Mouse (Mus musculus) neural tube, embryonic 13.5 days (tissue): ENCODE data around the gene Hoxd11. TPM values are rescaled to one million over a fixed set of nuclear protein-coding genes. Genes with fewer than 3 reads are reported as not detected.

Experiments
- ATAC-seq: fragments of 200-750 bp; cut with Nextera tagmentation; 2 replicates; pipeline ENCODE4 v1.8.0; 2017; ENCODE audit warnings: low read depth, mild to moderate bottlenecking, moderate TSS enrichment, moderate library complexity
- H3K27ac ChIP-seq: fragments of 300-500 bp; sonication (generic); replicated peaks from 2 replicates; pipeline ENCODE4 v1.5.1; 2015; ENCODE audit warnings: moderate library complexity, mild to moderate bottlenecking, inconsistent platforms
- H3K27me3 ChIP-seq: fragments of 300-500 bp; sonication (generic); 2 replicates; pipeline ENCODE4 v1.6.1; 2015; ENCODE audit warnings: mild to moderate bottlenecking, inconsistent platforms
- H3K36me3 ChIP-seq: fragments of 300-500 bp; sonication (generic); 2 replicates; pipeline ENCODE4 v1.6.1; 2015; ENCODE audit warnings: mild to moderate bottlenecking, inconsistent platforms
- H3K4me1 ChIP-seq: fragments of 300-500 bp; sonication (generic); replicated peaks from 2 replicates; pipeline ENCODE4 v1.6.1; 2015; ENCODE audit warnings: inconsistent platforms
- H3K4me2 ChIP-seq: fragments of 300-500 bp; sonication (generic); 2 replicates; pipeline ENCODE4 v1.6.1; 2015; ENCODE audit warnings: inconsistent platforms, mild to moderate bottlenecking, moderate library complexity
- H3K4me3 ChIP-seq: fragments of 300-500 bp; sonication (generic); 2 replicates; pipeline ENCODE4 v1.5.1; 2015; ENCODE audit warnings: mild to moderate bottlenecking, inconsistent platforms
- H3K9ac ChIP-seq: fragments of 300-500 bp; sonication (generic); 2 replicates; pipeline ENCODE4 v1.6.1; 2015; ENCODE audit warnings: moderate library complexity, mild to moderate bottlenecking, inconsistent platforms
- H3K9me3 ChIP-seq: fragments of 300-500 bp; sonication (generic); 2 replicates; pipeline ENCODE4 v1.6.1; 2016; ENCODE audit warnings: inconsistent platforms
- WGBS: fragments of 180-500 bp; shearing (Covaris S2); methylation state at CpG from one replicate; pipeline ENCODE4 v1.1.7; 2015; 5-methylcytosine and 5-hydroxymethylcytosine counted together
- polyA plus RNA-seq: library from polyadenylated mRNA; unstranded; fragments of >200 nt; fragmentation: Nextera tagmentation; extraction: Ambion mirVana; gene quantifications from 2 replicates; pipeline ENCODE4 v1.2.1, GENCODE M21; 2015

Hoxd11 gene
- polyA plus RNA-seq, 1 experiment from 2014 or later, result 4.0 TPM

DNA sequence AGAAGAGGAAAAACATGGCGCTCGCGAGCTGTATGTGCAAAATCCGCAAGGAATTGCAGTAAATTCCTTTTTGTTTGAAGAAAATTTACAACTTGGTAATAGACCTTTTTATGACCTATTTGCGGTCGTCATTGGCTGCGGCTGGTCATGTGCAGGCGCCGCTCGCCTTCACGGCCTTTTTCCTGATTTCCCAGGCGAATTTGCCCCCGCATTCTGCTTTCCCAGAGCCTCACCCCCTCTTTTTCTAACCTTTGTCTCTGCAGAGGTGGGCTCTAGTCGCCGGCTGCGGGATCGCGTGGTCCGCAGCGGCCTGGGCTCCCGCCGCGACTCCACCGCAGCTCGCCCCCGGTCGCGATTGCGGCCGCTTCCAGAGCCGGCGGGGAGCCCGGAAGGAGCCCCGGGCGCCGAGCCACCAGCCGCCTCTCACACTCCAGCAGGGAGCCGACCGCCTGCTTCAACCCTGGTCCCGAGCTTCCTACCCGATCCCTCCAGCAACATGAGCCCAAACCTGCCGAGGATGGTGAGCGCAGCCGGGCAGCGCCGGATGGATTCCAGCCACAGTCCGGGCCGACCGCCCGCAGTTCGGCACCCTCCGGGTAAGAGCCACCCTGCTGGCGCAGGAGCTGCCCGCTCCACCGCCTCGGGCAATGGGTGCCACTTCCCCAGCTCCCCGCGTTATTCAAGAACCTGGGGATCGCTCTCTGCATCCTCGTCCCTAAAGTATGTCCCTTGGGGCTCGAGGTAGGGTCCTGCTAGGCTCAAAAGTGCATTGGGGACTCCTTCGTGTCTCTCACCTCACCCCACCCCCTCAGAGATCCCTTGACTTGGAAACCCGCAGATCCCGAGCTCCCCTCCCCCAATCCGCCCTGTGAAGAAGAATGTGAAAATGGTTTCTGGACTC lies 32.6 kb downstream of the Hoxd11 start, which contains the start of the genes Hoxd3 and Hoxd4:
Hoxd3 (plus strand) TSS at position 207 of the 901 bp plus-strand sequence.
Hoxd4 (plus strand) TSS at position 209 of the 901 bp plus-strand sequence.
- peaks cover 62% of the 10 kb centered on the region for H3K4me1 ChIP-seq
- no peaks in the 10 kb centered on the region for H3K27me3 ChIP-seq
- H3K4me2 ChIP-seq, result peak within 1 kb of the TSS; percentile 69
- H3K9me3 ChIP-seq, result no peaks in the 10 kb centered on the region
- peak; percentile 71 for ATAC-seq
- under 1% methylated on average over 65 of the region's 65 CpGs for WGBS
- H3K4me3 ChIP-seq, result peak within 1 kb of the TSS; percentile 99
- no peaks in the 10 kb centered on the region for H3K36me3 ChIP-seq
- H3K9ac ChIP-seq, result peak within 1 kb of the TSS; percentile 100
- H3K27ac ChIP-seq, result peak within 1 kb of the TSS; percentile 100

DNA sequence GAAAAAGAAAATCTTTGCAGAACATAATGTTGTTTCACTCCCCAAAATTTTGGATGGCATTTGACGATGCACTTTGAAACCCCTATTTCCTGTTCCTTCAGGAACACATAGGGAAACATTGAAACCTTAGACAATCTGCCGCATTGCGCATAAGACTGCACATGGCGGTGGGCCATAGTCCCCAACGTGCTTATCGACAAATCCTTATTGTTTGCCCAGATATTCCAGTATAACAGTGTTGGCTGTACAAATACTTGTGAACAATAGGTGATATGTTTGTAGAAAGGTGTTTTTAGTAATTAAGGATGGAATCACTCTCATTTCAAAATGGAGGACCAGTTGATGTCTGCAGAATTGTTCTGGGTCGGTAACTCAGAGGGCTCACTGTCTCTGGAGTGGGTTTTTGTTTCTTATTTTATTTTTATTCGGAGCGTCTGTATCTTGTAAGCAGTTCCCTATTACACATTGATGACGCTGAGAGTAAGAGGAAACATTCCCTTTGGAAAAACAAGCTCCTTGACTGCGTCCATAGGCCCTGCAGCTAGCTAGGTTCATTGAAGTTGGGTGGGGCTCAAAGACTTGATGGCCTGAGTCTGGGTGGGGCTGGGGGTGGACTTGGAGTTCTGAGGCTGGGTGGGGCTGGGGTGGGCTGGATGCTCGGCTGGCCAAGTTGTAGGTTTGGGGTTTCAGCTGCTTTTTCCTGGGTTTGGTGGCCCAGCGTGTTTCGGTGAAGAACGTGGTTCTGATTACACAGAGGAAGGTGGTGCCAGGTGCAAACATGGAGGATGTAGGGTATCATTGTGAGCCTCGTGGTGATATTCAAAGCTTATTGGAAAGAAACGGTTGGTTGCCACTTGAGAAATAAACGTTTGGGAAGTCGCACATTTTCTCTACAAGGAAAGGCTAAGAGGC lies 34.1 kb downstream of the Hoxd11 start:
- Histone ChIP-seq H3K27me3 (no peaks in the 10 kb centered on the region), H3K36me3 (no peaks in the 10 kb centered on the region), H3K27ac (peak overlapping the region; percentile 100), H3K9ac (peak overlapping the region; percentile 100), H3K9me3 (no peaks in the 10 kb centered on the region), H3K4me3 (peak overlapping the region; percentile 99), H3K4me1 (peaks cover 64% of the 10 kb centered on the region), H3K4me2 (peak overlapping the region; percentile 69)
- 4% methylated on average over 19 of the region's 19 CpGs for WGBS
- no peak for ATAC-seq

DNA sequence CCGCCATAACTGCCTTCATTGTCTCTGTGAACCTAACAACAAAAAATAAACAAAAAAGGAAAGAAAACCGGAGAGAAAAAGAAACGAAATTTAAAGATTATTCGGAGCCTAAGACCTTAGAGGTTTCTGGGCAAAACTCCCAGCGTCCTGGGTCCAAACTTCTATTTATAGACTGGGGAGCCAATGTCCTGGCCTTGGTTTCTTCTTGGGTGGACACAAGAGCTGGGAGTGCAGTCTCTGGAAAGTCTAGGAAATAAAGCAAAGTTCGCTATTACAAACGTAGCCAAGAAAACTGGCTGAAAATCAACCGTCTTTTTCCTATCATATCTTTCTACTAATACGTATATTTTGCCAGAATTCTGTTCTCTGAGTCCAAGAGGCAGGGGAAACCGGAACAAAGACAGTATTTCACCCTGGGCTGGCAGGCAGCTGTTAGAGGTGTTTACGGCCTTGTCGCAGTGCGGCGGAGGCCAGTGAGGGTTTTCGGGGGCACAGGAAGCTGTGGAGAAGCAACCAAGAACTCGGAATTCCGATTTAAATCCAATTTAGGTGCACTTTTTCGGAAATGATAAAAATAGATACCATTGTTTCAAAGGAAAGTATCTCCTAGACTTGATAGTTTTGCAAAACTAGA lies 34.9 kb downstream of the Hoxd11 start:
- Histone ChIP-seq H3K27me3 (no peaks in the 10 kb centered on the region), H3K4me2 (peak overlapping the region; percentile 69), H3K4me3 (peak overlapping the region; percentile 99), H3K9me3 (no peaks in the 10 kb centered on the region), H3K36me3 (no peaks in the 10 kb centered on the region), H3K4me1 (peaks cover 64% of the 10 kb centered on the region), H3K27ac (peak overlapping the region; percentile 100), H3K9ac (peak overlapping the region; percentile 100)
- WGBS, result 2% methylated on average over 18 of the region's 18 CpGs
- ATAC-seq, result no peak

DNA sequence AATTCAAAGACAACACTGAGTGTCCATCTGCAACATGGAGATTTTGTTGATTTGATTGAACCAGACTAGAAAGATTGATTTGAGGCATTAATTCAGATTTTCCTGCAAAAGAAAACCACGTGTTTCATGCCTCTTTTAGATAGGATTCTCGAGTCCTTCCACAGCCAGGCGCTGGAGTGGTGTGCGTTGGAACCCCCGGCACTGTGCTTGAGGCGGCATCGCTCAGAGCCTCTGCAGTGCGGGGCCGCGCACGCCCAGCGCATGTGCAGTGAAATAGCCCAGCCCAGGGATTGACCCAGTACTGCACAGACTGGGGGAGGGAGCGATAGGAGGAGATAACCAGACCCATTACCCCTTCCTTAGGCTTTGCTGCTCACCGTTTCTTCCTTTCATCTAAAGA lies 35.5 kb downstream of the Hoxd11 start:
- WGBS, result under 1% methylated on average over 14 of the region's 14 CpGs
- peak overlapping the region; percentile 99 for H3K4me3 ChIP-seq
- ATAC-seq, result peak; percentile 83
- H3K27me3 ChIP-seq, result no peaks in the 10 kb centered on the region
- no peaks in the 10 kb centered on the region for H3K36me3 ChIP-seq
- peak overlapping the region; percentile 100 for H3K9ac ChIP-seq
- H3K9me3 ChIP-seq, result no peaks in the 10 kb centered on the region
- H3K4me2 ChIP-seq, result peak overlapping the region; percentile 69
- H3K27ac ChIP-seq, result peak overlapping the region; percentile 100
- peaks cover 64% of the 10 kb centered on the region for H3K4me1 ChIP-seq

DNA sequence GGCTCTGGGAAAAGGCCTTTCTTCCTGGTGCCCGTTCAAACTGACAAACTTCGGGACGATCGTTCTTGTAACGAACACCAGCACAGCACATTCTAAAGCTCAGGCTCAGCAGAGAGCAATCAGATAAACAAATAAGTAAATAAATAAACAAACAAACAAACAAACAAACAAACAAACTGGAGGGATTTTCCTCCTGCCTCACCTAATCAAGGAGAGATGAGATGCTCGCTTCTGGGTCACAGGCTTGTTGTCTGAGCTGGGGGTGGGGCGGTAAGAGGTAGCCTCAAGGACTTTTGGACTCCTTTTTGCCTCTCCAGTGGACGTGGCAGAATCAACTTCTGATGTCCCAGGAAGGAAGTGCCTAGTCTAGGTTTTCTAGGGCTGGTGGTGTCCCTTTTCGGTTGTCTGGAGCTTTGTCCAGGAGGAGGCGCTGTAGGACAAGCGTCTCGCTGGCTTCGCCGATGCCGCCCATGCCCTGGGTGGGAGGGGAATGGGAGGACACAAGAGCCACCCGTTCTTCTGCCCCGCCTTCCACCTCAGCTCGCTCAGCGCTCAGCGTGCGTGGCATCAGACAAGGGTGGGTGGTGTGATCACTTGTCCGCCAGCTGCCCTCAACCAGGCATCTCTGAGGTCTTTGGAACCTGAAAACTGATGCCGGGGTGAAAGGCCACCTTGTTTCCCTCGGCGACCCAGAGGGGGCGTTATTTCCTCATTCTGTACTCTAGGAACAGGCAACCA lies 36.3 kb downstream of the Hoxd11 start:
- H3K27me3 ChIP-seq, result no peaks in the 10 kb centered on the region
- H3K36me3 ChIP-seq, result no peaks in the 10 kb centered on the region
- H3K9ac ChIP-seq, result peak overlapping the region; percentile 100
- no peaks in the 10 kb centered on the region for H3K9me3 ChIP-seq
- peak overlapping the region; percentile 99 for H3K4me3 ChIP-seq
- H3K4me1 ChIP-seq, result peaks cover 64% of the 10 kb centered on the region
- H3K4me2 ChIP-seq, result peak overlapping the region; percentile 69
- H3K27ac ChIP-seq, result peak overlapping the region; percentile 100
- ATAC-seq, result peak; percentile 67
- 1% methylated on average over 26 of the region's 26 CpGs for WGBS

DNA sequence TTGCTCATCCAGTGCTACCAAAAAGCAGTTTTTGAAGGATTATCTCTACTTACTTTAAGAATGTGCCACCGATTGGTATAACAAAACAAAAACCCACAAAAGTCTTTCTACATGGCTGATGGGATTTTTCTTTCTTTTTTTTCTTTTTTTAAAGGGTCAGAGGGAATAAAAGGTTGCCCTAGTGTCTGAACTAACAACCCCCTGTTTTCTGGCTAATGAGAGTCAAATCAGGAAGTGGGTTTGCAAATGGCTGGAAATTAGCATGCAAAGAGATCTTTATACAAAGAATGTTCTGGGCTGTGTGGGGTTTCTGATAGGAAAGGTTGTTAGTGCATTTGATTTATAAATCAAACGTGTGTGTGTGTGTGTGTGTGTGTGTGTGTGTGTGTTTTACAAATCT lies 41.0 kb downstream of the Hoxd11 start:
- H3K4me2 ChIP-seq, result peak overlapping the region; percentile 74
- H3K9ac ChIP-seq, result peak overlapping the region; percentile 80
- peaks cover 99% of the 10 kb centered on the region for H3K4me1 ChIP-seq
- H3K27ac ChIP-seq, result peak overlapping the region; percentile 93
- 10% methylated on average over 2 of the region's 2 CpGs for WGBS
- no peaks in the 10 kb centered on the region for H3K27me3 ChIP-seq
- H3K36me3 ChIP-seq, result peaks cover 10% of the 10 kb centered on the region; the same call in 1 of the 2 replicates
- H3K4me3 ChIP-seq, result peak overlapping the region; percentile 46
- H3K9me3 ChIP-seq, result no peaks in the 10 kb centered on the region
- ATAC-seq, result no peak

DNA sequence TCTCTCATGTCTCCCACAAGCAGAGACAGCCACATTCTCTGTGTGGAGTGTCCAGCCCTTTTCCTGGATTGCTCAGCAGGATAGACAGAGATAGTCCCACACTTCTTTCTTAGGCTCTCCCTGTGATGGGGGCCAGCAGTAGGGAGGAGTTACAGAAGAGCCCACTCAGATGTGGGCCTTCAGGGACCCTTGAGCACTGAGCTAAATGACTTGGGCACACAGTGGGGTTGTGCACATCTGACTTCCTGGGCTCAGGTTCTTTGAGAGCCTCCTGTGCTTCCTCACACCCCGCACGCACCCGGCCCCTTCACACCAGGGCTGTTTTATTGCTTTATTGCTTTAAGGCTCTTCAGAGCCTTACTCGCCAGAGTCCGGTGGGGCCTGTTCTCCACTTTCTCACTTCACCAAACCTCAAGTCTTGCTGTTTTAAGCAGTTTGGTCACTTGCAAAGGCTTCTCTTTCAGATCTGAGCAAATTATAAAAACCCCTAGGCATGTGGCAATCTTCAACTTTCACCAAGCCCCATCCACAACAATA lies 41.7 kb downstream of the Hoxd11 start:
- no peaks in the 10 kb centered on the region for H3K27me3 ChIP-seq
- no peaks in the 10 kb centered on the region for H3K9me3 ChIP-seq
- H3K36me3 ChIP-seq, result peaks cover 15% of the 10 kb centered on the region; the same call in 1 of the 2 replicates
- H3K9ac ChIP-seq, result peak overlapping the region; percentile 80
- peak overlapping the region; percentile 46 for H3K4me3 ChIP-seq
- peak overlapping the region; percentile 74 for H3K4me2 ChIP-seq
- peaks cover 100% of the 10 kb centered on the region for H3K4me1 ChIP-seq
- H3K27ac ChIP-seq, result peak overlapping the region; percentile 93
- 5% methylated on average over 5 of the region's 5 CpGs for WGBS
- ATAC-seq, result no peak; the same call in 1 of the 2 replicates

DNA sequence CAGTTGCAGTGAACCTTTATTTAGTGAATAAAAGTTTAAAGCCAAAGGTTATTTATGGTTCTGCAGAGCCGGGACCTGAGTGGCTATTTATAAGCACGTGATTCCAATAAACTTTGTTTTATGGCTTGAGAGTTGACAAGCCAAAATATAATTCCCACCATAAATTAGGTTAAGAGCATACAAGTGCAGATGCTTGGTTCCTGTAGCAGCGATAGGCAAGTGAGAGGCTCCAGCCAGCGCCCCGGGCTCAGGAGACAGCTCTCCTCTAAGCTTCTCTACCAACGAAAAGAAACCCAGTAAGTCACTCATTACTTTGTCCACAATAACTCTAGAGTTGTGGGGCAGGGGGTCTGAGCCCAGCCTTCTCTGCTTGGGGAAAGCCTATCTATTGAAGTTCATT lies 42.5 kb downstream of the Hoxd11 start:
- Histone ChIP-seq H3K4me1 (peaks cover 100% of the 10 kb centered on the region), H3K9ac (peak overlapping the region; percentile 80), H3K27ac (peak overlapping the region; percentile 93), H3K9me3 (no peaks in the 10 kb centered on the region), H3K4me2 (peak overlapping the region; percentile 74), H3K36me3 (peaks cover 23% of the 10 kb centered on the region; the same call in 1 of the 2 replicates), H3K4me3 (peak overlapping the region; percentile 46), H3K27me3 (no peaks in the 10 kb centered on the region)
- WGBS, result 2% methylated on average over 6 of the region's 6 CpGs
- peak; percentile 32 for ATAC-seq

DNA sequence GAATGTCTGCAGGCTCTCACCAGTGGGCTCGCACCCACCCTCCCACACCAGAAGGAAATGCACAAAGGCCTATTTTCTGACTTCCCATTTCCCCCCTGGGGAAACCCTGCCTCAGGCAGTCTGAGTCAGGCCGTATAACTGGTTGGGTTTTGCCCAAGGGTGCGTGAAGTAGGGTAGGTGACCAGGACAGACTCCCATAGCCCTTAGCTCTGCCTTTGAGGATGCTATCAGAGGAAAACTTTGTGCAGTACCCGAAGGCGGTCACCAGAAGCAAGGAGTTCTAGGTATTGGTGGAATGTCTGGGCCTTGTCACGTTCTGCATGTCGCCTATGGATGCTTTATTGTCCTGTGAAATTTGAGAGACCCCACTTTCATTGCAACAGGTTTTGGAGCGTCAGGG lies 43.6 kb downstream of the Hoxd11 start:
- WGBS, result 6% methylated on average over 8 of the region's 8 CpGs
- peak overlapping the region; percentile 74 for H3K4me2 ChIP-seq
- peaks cover 100% of the 10 kb centered on the region for H3K4me1 ChIP-seq
- ATAC-seq, result no peak
- H3K27ac ChIP-seq, result peak overlapping the region; percentile 93
- H3K9ac ChIP-seq, result peak overlapping the region; percentile 80
- H3K4me3 ChIP-seq, result peak overlapping the region; percentile 46
- peaks cover 33% of the 10 kb centered on the region for H3K36me3 ChIP-seq
- no peaks in the 10 kb centered on the region for H3K27me3 ChIP-seq
- H3K9me3 ChIP-seq, result no peaks in the 10 kb centered on the region

DNA sequence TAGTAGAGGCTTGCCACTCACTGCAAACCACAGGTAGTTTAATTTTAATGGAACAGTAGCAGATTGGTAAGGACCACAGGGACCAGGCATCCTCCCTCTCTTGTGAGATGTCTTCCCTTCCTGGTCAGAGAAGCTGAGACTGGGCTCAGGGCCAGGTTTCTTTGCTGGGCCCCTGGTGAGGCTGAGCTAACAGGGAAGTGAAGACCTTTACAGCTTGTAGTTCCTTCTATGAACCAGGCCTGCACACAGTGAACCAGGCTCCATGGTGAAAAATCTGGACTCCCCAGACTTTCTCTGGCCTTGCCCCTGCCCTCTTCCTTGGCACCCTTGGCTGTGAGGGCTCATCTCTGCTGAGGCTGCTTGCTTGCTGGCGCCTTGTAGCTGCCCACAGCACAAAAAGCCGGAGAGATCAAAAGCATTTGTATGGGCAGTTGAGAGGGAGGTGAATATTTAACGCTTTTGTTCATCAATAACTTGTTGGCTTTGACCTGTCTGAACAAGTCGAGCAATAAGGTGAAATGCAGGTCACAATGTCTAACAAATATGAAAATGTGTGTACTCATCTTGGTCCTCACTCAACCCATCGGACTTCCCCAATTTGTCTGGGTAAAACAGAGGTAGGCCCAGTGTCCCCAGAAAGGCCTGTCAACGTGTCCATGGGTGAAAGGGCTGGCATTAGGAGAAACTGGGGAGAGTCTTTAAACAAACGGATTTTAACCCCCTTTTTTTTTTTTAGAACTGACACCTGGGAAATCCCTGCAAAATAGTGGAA lies 45.1 kb downstream of the Hoxd11 start:
- no peak for ATAC-seq
- H3K4me2 ChIP-seq, result peak overlapping the region; percentile 74
- no peaks in the 10 kb centered on the region for H3K9me3 ChIP-seq
- peak overlapping the region; percentile 80 for H3K9ac ChIP-seq
- 12% methylated on average over 7 of the region's 7 CpGs for WGBS
- H3K4me3 ChIP-seq, result peak overlapping the region; percentile 46
- H3K4me1 ChIP-seq, result peaks cover 100% of the 10 kb centered on the region
- peaks cover 46% of the 10 kb centered on the region for H3K36me3 ChIP-seq
- H3K27ac ChIP-seq, result peak overlapping the region; percentile 93
- no peaks in the 10 kb centered on the region for H3K27me3 ChIP-seq
